Mouse (Mus musculus) MEL (cell line): ENCODE data around the gene Sccpdh.

Source experiments
- CTCF ChIP-seq, 3 experiments: IDR thresholded peaks in 2 of 3; conservative IDR thresholded peaks in 1 of 3; 2 replicates each; pipeline ENCODE4 v1.5.1; 2011 to 2012; ENCODE audit warnings: low read length in 3 of 3, low read depth in 2 of 3, mild to moderate bottlenecking in 2 of 3, improper control_type of control experiment in 1 of 3, inconsistent platforms in 1 of 3, mixed read lengths in 1 of 3, moderate library complexity in 1 of 3; ENCODE audit not compliant: control insufficient read depth in 1 of 3, insufficient read depth in 1 of 3, poor library complexity in 1 of 3, severe bottlenecking in 1 of 3
- EP300 ChIP-seq, 2 experiments: IDR thresholded peaks; 2 replicates each; pipeline ENCODE4 v1.6.1; 2011; ENCODE audit warnings: improper control_type of control experiment in 2 of 2, low read length in 2 of 2, low read depth in 1 of 2, mild to moderate bottlenecking in 1 of 2
- MXI1 ChIP-seq: IDR thresholded peaks from 2 replicates; pipeline ENCODE4 v1.6.1; 2011; ENCODE audit warnings: mild to moderate bottlenecking, low read depth, low read length, improper control_type of control experiment
- POLR2A ChIP-seq, 2 experiments: IDR thresholded peaks; 2 replicates each; pipeline ENCODE4 v1.6.1; 2011 to 2012; ENCODE audit warnings: low read length in 2 of 2, mild to moderate bottlenecking in 2 of 2, control low read depth in 1 of 2, improper control_type of control experiment in 1 of 2, low read depth in 1 of 2, moderate library complexity in 1 of 2; ENCODE audit not compliant: control insufficient read depth in 1 of 2, insufficient read depth in 1 of 2, poor library complexity in 1 of 2
- POLR2AphosphoS5 ChIP-seq: IDR thresholded peaks from 2 replicates; pipeline ENCODE4 v1.6.1; 2012; ENCODE audit warnings: low read depth, borderline replicate concordance, mild to moderate bottlenecking, inconsistent platforms, low read length, moderate library complexity, mixed read lengths
- TBP ChIP-seq: IDR thresholded peaks from 2 replicates; pipeline ENCODE4 v1.8.0; 2011; ENCODE audit warnings: low read depth, low read length, improper control_type of control experiment
- USF1 ChIP-seq: IDR thresholded peaks from 2 replicates; pipeline ENCODE4 v1.6.1; 2014; ENCODE audit warnings: low read depth, mild to moderate bottlenecking, inconsistent platforms, low read length, improper control_type of control experiment, moderate library complexity

DNA sequence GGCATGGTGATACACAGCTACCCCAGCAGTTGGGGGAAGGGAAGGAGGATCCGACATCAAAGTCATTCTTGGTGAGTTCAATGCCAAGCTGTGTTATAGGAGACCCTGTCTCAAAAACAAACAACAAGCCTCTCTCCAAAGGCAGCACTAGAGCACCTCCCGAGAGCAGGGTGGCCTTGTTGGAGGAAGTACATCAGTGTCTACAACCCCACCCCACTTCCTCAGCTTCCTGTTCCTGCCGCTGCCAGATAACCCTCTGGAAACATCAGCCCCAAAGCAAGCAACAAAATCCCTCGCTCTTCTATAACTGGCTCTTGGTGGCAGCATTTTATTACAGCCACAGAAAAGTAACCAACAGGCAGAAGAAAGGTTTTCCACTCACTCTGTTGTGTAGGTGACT is 17.7 kb upstream of the Sccpdh start:
- no peak for TF ChIP-seq POLR2AphosphoS5
- no peak for TF ChIP-seq CTCF (IDR thresholded peaks at IDR 0.05 in 2 of 3, conservative IDR thresholded peaks at IDR 0.05 in 1 of 3; ENCODE audit: control insufficient read depth in 1 of 3, insufficient read depth in 1 of 3, low read depth in 2 of 3, low read length in 3 of 3, poor library complexity in 1 of 3, severe bottlenecking in 1 of 3)
- TF ChIP-seq USF1 = no peak
- peak; percentile 69; the same call in 1 of the 2 replicates for TF ChIP-seq TBP
- TF ChIP-seq EP300 (IDR thresholded peaks at IDR 0.05; ENCODE audit: low read depth in 1 of 2, low read length in 2 of 2) = peak in 1 of 2 experiments; percentile 61; a peak in 2 of 4 replicates
- no peak for TF ChIP-seq MXI1
- TF ChIP-seq POLR2A (IDR thresholded peaks at IDR 0.05; ENCODE audit: control insufficient read depth in 1 of 2, insufficient read depth in 1 of 2, low read depth in 1 of 2, low read length in 2 of 2, poor library complexity in 1 of 2) = peak in 1 of 2 experiments; percentile 75; a peak in 2 of 4 replicates
